Mouse (Mus musculus) forebrain, postnatal 0 days (tissue): ENCODE measurements around the gene Bag5. TPM values are rescaled to one million over a fixed set of nuclear protein-coding genes. Genes with fewer than 3 reads are reported as not detected.
"Not testable (repeated sequence)": the region's sequence is repeated elsewhere in the genome, so short reads cannot be mapped to it uniquely, and the experiment has no call there.

ENCODE experiments used
- ATAC-seq: fragments of 200-750 bp; cut with Nextera tagmentation; 2 replicates; pipeline ENCODE4 v1.8.0; 2017; ENCODE audit warnings: mild to moderate bottlenecking, moderate library complexity
- DNase-seq: peaks from one replicate; pipeline ENCODE4 v3.0.0-alpha.2; 2015
- H3K27ac ChIP-seq: fragments of 300-500 bp; sonication (generic); 2 replicates; pipeline ENCODE4 v1.5.1; 2014; ENCODE audit warnings: low read depth, mild to moderate bottlenecking, antibody characterized with exemption, low read length, moderate library complexity, mixed read lengths
- H3K27me3 ChIP-seq: fragments of 300-500 bp; sonication (generic); 2 replicates; pipeline ENCODE4 v1.6.1; 2014; ENCODE audit warnings: mild to moderate bottlenecking, low read length, mixed read lengths; ENCODE audit not compliant: insufficient read depth
- H3K36me3 ChIP-seq: fragments of 300-500 bp; sonication (generic); 2 replicates; pipeline ENCODE4 v1.6.1; 2014; ENCODE audit warnings: mild to moderate bottlenecking, moderate library complexity; ENCODE audit not compliant: insufficient read depth
- H3K4me1 ChIP-seq: fragments of 300-500 bp; sonication (generic); 2 replicates; pipeline ENCODE4 v1.6.1; 2014; ENCODE audit warnings: antibody characterized with exemption; ENCODE audit not compliant: insufficient read depth
- H3K4me2 ChIP-seq: fragments of 300-500 bp; sonication (generic); 2 replicates; pipeline ENCODE4 v1.6.1; 2014; ENCODE audit warnings: low read depth, mild to moderate bottlenecking, moderate library complexity
- H3K4me3 ChIP-seq: fragments of 300-500 bp; sonication (generic); 2 replicates; pipeline ENCODE4 v1.5.1; 2014; ENCODE audit warnings: low read depth, low read length, mixed read lengths
- H3K9ac ChIP-seq: fragments of 300-500 bp; sonication (generic); 2 replicates; pipeline ENCODE4 v1.6.1; 2014; ENCODE audit warnings: mild to moderate bottlenecking
- H3K9me3 ChIP-seq: fragments of 300-500 bp; sonication (generic); 2 replicates; pipeline ENCODE4 v1.6.1; 2016; ENCODE audit warnings: low read length
- CTCF ChIP-seq: sonication (generic); IDR thresholded peaks from 2 replicates; pipeline ENCODE4 v1.5.1; 2016; ENCODE audit warnings: antibody characterized with exemption, control low read depth, low read depth
- WGBS: fragments of 180-500 bp; shearing (Covaris S2); extraction: QIAGEN DNeasy Blood & Tissue Kit; methylation state at CpG from one replicate; pipeline ENCODE4 v1.1.7; 2014; 5-methylcytosine and 5-hydroxymethylcytosine counted together
- polyA plus RNA-seq: library from polyadenylated mRNA; unstranded; fragments of >200 nt; fragmentation: Nextera tagmentation; extraction: Ambion mirVana; gene quantifications from 2 replicates; pipeline ENCODE4 v1.2.1, GENCODE M21; 2015
- total RNA-seq: library from RNA; depleted of rRNA; stranded (reverse); fragments of >200 nt; gene quantifications from 2 replicates; pipeline ENCODE4 v1.2.3, GENCODE M21; 2014; rRNA removed

Bag5 gene
- total and polyA plus RNA-seq, 2 experiments from 2014 or later, result 50.6 to 71.2 TPM

- no peak overlapping the region for H3K9ac ChIP-seq
- no peak overlapping the region for H3K4me3 ChIP-seq
- H3K36me3 ChIP-seq, result peaks cover 20% of the 10 kb centered on the region
- H3K4me2 ChIP-seq, result no peak overlapping the region
- H3K9me3 ChIP-seq, result no peaks in the 10 kb centered on the region
- TF ChIP-seq CTCF, result no peak
- no peaks in the 10 kb centered on the region for H3K27me3 ChIP-seq
- DNase-seq (no peak), ATAC-seq (no peak)
- no peak overlapping the region for H3K27ac ChIP-seq
- H3K4me1 ChIP-seq, result peaks cover 12% of the 10 kb centered on the region
- WGBS, result 84% methylated on average over 13 of the region's 13 CpGs
These were observed 47.8 kb downstream of the Bag5 start for GRCm38 (mm10) chr12:111665041-111665880.

DNA sequence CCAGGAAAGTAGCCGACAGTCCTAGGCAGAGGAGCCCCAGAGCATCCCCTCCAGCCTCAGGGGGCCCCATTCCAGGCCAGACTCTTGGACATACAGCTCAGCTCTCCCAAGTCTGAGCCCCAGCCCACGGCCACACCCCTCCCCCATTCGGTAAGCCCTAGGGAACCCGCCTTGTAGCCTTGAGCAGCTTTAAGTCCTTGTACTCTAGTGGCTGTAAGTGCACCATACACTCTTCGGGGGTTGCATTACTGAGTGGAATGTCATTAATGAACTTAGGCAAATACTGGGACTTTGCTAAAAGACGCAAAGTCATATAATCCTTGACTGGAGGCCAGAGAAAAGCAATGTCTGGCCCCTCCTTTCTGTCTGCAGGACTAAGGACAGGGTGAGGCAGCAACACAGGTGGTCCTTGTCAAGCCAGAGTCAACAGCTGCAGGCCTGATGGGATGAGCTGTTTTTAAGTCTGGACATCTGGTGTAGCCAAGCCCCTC is 48.9 kb downstream of the Bag5 start:
- peaks cover 4% of the 10 kb centered on the region for H3K4me1 ChIP-seq
- H3K27ac ChIP-seq, result no peak overlapping the region
- H3K4me3 ChIP-seq, result no peak overlapping the region
- no peak for DNase-seq
- ATAC-seq, result no peak
- TF ChIP-seq CTCF, result no peak
- H3K36me3 ChIP-seq, result peaks cover 23% of the 10 kb centered on the region
- no peaks in the 10 kb centered on the region for H3K9me3 ChIP-seq
- no peak overlapping the region for H3K9ac ChIP-seq
- WGBS, result 54% methylated on average over 6 of the region's 6 CpGs
- H3K4me2 ChIP-seq, result no peak overlapping the region
- no peaks in the 10 kb centered on the region for H3K27me3 ChIP-seq

DNA sequence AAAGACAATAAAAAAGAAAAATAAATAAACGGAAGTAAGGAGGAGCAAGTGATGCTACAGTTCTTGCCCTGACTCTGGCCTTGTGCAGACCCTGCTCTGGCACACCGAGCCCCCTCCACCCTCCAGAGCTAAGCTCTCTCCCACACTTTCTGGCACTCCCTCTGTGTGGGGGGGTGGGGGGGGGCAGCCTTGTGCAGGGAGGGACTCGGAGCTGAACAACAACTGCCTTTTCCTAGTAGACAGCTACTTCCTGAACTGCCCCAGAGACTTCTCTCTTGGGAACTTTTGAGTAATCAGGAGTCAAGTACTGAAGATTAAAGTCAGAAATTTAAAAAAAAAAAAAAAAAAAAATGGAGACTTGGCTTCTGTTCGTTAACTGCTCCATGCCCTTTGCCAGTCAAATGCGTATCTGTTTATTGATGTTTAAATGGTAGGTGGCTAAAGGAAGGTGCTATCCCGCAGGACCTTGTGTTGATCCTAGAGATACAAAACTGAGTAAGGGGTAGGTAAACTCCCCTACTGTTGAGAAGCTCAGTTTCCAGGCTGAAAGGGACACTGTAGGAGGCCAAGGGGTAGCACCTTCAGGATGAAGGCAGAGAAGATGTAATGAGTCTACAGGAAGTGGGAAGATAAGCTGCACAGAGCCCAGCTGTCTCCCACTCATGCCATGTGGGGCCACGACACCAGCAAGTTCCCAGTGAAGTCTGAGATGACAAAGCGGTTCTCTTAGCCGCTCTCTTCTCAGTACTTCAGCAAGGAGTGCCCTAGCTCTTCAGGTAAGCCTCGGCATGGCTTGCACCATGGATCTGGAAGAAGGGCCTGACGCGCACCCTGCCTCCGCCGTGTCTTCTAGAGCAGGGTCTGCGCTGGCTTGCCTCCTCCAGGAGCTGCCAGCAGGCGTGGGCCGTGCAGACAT is 49.6 kb downstream of the Bag5 start:
- no peak for ATAC-seq
- WGBS, result 79% methylated on average over 17 of the region's 17 CpGs
- no peak for TF ChIP-seq CTCF
- Histone ChIP-seq H3K9me3 (no peaks in the 10 kb centered on the region), H3K9ac (no peak overlapping the region), H3K4me2 (no peak overlapping the region), H3K27ac (no peak overlapping the region), H3K4me1 (no peaks in the 10 kb centered on the region), H3K27me3 (no peaks in the 10 kb centered on the region), H3K4me3 (no peak overlapping the region), H3K36me3 (peaks cover 24% of the 10 kb centered on the region)
- no peak for DNase-seq

DNA sequence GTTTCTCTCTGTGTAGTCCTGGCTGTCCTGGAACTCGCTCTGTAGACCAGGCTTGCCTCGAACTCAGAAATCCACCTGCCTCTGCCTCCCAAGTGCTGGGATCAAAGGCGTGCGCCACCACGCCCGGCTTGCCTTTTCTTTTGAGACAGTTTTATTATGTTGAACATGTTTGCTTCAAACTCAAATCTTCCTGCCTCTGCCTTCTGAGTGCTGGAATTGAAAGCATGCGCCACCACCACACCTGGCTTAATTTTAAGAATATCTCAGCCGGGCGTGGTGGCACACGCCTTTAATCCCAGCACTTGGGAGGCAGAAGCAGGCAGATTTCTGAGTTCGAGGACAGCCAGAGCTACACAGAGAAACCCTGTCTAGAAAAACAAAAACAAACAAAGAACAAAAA is 51.5 kb downstream of the Bag5 start:
- H3K36me3 ChIP-seq, result peaks cover 27% of the 10 kb centered on the region
- H3K4me3 ChIP-seq, H3K27me3 ChIP-seq, H3K9me3 ChIP-seq, H3K4me2 ChIP-seq, DNase-seq, H3K9ac ChIP-seq, H3K27ac ChIP-seq, ATAC-seq, H3K4me1 ChIP-seq: not testable (repeated sequence)
- WGBS, result 97% methylated on average over 11 of the region's 11 CpGs

DNA sequence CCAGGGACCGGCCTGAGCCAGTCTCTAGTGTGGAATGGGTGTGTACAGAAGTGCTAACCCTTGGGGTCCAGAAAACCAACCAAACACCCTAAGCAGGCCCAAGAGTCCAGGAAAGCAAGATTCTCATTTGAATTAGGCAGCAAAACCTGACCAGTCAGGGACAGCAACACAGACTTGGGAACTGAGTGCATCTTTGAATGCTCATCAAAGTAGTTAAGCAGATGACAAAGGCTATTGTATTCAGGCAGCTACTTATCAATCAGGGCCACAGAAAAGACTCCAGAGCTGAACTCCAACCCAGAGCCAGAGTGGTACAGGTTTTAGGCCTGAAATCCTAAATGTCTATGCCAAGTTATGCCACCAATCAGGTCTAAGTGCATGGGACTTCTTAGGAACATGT is 52.4 kb downstream of the Bag5 start:
- no peaks in the 10 kb centered on the region for H3K4me1 ChIP-seq
- H3K9ac ChIP-seq, result no peak overlapping the region
- H3K27ac ChIP-seq, result no peak overlapping the region
- DNase-seq, result no peak
- H3K36me3 ChIP-seq, result peaks cover 35% of the 10 kb centered on the region
- H3K4me3 ChIP-seq, result no peak overlapping the region
- no peak overlapping the region for H3K4me2 ChIP-seq
- no peak for ATAC-seq
- H3K27me3 ChIP-seq, result no peaks in the 10 kb centered on the region
- no peak for TF ChIP-seq CTCF
- no peaks in the 10 kb centered on the region for H3K9me3 ChIP-seq
- 93% methylated on average over 1 of the region's 1 CpGs for WGBS

Other genes with a start within 250 kb of the Bag5 start
- gene Gm266, start 227.4 kb downstream of the Bag5 start, total RNA-seq, result 5.1 and 5.4 TPM in 2 replicates
- gene Gm266, start 227.4 kb downstream of the Bag5 start, polyA plus RNA-seq, result 3.7 and 5.2 TPM in 2 replicates
- 273 and 366 TPM in 2 replicates for gene Eif5, start 175.2 kb downstream of the Bag5 start, total RNA-seq
- 580 and 648 TPM in 2 replicates for gene Eif5, start 175.2 kb downstream of the Bag5 start, polyA plus RNA-seq
- 172 and 182 TPM in 2 replicates for gene Mark3, start 138.7 kb downstream of the Bag5 start, total RNA-seq
- gene Mark3, start 138.7 kb downstream of the Bag5 start, polyA plus RNA-seq, result 36.9 and 42.4 TPM in 2 replicates
- gene Ckb, start 40.9 kb downstream of the Bag5 start, total RNA-seq, result 1,430 and 1,456 TPM in 2 replicates
- gene Ckb, start 40.9 kb downstream of the Bag5 start, polyA plus RNA-seq, result 1,561 and 1,650 TPM in 2 replicates
- gene Trmt61a, start 35.2 kb downstream of the Bag5 start, total RNA-seq, result 15.9 and 19.6 TPM in 2 replicates
- 8.8 and 10.9 TPM in 2 replicates for gene Trmt61a, start 35.2 kb downstream of the Bag5 start, polyA plus RNA-seq
- gene Apopt1, start within 50 bp of the Bag5 start, total RNA-seq, result 27.8 and 30.1 TPM in 2 replicates
- gene Apopt1, start within 50 bp of the Bag5 start, polyA plus RNA-seq, result 52.7 and 59.8 TPM in 2 replicates
- 596 and 608 TPM in 2 replicates for gene Klc1, start 45.6 kb upstream of the Bag5 start, total RNA-seq
- gene Klc1, start 45.6 kb upstream of the Bag5 start, polyA plus RNA-seq, result 592 and 640 TPM in 2 replicates
- gene Xrcc3, start 100.6 kb upstream of the Bag5 start, total RNA-seq, result 2.5 and 7.2 TPM in 2 replicates
- 1.8 and 3.5 TPM in 2 replicates for gene Xrcc3, start 100.6 kb upstream of the Bag5 start, polyA plus RNA-seq
- gene Zfyve21, start 100.9 kb upstream of the Bag5 start, total RNA-seq, result 21.2 and 24.9 TPM in 2 replicates
- gene Zfyve21, start 100.9 kb upstream of the Bag5 start, polyA plus RNA-seq, result 27.3 and 29.5 TPM in 2 replicates
- gene Ppp1r13b, start 194.9 kb upstream of the Bag5 start, total RNA-seq, result 47.1 and 53.8 TPM in 2 replicates
- 31.7 and 37.6 TPM in 2 replicates for gene Ppp1r13b, start 194.9 kb upstream of the Bag5 start, polyA plus RNA-seq